Mouse (Mus musculus) gastrocnemius, postnatal 36 days (tissue): ENCODE measurements at regions not wholly inside any gene's neighbourhood (a gene's known extent, or its start where the extent isn't known, plus 50 kb on each side); places are given as distances from the start of the nearest gene placed in this dataset.

Experiments used
- DNase-seq, 2 experiments: peaks; one replicate each; pipeline ENCODE4 v3.0.0; 2022
- intact Hi-C: fragments of 180-260 bp; cut with DNase I; formaldehyde crosslinking; loops from one replicate; pipeline ENCODE4 v1.15.1; 2025

DNA sequence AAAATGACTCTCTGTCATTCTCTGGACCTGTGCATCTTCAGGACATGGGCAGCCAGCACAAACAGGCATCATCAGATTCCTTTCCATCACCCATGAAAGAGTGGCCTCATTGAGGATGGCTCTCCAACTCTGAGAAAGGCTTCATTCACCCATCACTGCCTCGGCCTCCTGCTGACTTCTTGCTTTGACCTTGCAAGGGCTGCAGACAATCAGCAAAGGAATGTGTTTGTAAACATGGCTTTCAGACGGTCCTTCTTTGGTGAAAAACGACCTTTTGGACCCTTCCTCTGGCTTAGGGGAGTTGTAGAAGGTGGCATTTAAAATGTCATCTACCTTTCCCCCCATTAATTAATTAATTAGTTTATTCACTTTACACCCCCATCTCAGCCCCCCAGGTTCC, 134.3 kb downstream of the Moxd1 start:
- no peak for DNase-seq
- intact Hi-C loops: no loop called here

DNA sequence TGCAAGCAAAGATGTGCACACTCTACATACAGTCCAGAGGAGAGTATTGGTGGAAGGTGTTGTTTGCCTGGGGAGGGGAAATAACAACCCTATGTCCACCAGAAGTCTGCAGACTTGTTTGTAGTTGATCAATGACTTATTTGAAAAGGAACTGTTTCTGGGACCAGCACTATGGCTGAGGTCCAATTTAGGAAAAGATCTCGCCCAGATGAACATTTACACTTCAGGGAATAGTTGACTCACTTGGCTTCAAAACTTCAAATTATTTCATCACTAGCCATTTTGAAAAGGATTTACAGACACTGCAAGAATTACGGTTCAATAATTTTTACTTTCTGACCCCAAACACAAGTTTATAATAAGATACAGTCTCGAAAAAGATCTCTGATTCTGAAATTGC, 138.1 kb downstream of the Moxd1 start:
- intact Hi-C loops: no loop called here

DNA sequence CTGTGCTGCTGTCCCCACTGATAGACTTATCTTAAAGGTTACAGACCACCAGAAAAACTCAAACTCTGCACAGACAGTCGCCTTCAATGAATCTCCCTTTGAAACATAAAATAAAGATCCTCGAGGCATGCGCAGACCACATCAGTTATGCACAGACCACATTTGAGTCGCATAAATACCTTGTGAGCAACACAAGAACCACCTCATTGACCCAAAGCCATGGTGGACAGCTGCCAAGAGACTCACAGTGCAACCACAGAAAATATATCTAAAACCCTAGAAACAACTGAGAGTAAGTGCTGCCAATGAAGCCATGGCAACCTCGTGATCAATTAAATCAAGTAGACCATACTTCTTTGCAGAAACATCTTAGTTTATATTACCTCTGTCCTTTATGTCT, 142.1 kb downstream of the Moxd1 start:
- intact Hi-C loops: no loop called here
- DNase-seq: no peak

More for the DNA sequence above, 138.1 kb downstream of the Moxd1 start:
- DNase-seq: no peak

DNA sequence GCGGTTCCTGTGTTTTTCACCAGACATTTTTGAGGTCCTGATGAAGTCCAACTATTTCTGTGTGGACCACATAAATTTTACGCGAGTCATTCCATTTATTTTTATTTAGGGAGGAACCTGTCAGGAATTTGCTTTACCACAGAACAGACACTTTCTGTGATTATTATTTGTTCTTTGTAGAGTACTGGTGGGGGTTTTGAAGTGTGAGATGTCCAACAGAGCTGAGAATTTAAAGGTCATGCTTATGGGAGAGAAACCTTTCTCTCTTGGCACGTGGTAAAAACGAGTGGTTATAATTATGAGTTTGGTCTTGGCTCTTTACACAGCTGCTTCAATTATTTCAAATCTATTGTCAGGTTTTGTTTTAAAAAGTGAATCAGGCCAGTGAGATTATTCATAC, 143.7 kb downstream of the Moxd1 start:
- no peak for DNase-seq
- intact Hi-C loops: no loop called here

DNA sequence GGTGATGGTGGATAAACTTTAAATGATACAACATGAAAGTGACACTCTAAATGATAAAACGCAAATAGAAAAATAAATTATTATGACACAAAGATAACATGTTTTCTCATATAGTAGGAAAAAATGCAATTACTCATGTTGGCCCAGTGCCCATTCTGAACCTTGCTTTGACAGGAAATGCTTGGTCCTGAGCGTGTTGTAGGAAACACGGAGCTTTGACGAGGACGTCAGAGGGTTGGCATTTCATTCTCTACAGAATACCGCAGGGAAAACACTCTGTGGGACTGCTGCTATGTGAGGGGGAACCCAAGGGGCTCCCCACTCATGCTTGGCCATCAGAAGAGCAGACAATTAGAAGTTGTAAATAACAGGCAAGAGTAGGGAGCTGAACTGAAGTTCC, 150.6 kb downstream of the Moxd1 start:
- intact Hi-C loops: no loop called here

DNA sequence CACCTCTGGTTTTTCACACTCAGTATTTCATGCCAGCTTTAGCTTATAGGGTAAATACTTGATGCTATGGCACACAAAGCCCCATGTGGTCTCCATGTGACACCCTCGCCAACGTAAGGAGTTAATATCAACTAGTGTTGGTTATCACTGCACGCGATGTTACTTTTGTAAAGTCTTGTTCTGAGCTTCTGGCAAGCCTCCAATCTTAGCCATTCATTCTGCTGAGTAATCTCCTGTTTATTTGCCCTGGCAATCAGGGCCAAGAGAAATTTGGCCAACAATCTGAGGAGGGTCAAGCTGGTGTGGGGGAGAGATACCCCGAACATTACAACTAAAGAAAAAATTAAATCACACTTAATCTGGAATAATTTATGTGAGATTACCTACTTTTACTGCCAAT, 156.0 kb downstream of the Moxd1 start:
- no peak for DNase-seq
- intact Hi-C loops: no loop called here

More for the DNA sequence above, 150.6 kb downstream of the Moxd1 start:
- DNase-seq: no peak

DNA sequence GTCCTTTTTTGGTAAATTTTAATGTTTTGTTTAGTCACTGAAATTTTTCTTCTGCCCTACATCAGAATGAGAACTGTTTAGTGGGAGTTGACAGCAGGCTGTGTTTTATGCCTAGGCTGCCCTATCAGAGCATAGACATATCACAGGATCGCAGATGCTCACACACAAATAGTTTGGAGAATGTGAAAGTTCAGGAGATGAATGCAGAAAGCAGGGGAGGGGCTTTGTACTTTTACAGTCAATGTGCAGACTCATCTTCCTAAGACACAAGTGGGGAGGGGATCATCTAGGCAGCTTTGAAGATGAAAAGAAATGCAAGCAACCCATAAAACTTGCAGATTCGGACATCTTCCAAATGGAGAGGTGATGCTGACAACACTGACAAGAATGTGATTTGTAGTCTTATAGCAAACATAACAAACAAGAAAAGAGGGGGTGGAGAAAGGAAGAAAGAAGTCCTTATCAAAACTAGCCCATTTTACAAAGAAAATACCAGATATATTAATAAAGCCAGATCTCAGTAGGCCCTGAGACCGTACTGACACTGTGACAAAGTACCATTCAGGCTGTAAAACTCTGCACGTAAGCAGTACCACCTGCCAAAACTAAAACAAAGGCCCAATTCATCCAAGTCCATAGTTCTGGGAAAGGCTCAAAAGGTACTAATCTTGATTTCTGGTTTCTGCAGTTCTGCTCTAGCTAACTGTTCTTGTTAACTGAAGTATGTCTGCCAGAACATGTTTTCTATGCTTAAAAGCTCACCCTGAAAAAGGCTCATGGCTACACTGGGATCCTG, 157.4 kb downstream of the Moxd1 start:
- no peak for DNase-seq
- intact Hi-C loops: no loop called here

DNA sequence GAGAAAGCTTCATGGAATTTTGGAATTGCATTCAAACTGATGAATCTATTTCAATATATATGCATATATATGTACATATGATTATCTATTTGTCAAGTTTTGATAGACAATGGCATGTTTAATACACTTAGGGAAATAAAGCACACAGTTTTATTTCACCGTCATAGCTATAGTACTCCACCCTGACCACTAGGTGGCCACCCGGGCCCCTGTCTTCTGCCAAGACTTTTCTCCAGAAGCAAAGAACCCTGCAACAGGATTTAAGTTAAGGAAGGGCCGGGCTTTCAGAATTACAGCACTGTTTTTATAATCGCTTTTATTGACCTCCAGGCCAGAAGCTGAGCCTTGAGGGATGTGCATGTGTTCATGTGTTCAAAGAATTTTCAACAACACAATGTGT, 158.6 kb downstream of the Moxd1 start:
- peak in 1 of 2 experiments; percentile 39 for DNase-seq
- intact Hi-C loops: loop anchor here (2.0 kb wide), 2 partner anchors 209 to 245 kb away; no protein-coding TSS in a partner anchor

DNA sequence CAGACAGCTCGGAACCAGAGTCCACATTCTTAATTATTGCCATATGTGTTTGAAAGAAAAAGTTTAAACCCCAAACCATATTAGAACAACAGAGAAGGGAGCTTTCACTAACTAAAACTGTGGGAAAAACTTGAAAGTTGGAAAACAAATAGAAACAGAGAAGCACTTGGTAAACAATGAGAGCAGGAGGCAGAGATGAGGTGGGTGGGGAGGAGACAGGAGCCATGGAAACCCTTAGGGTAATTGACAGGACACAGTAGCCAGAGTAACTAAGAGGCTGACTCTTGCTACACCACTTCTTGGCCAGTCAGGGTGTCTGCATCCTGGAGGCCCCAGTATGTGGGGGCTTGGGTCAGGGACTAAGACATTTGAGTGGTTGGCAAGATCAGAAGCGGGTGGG, 160.7 kb downstream of the Moxd1 start:
- DNase-seq: no peak
- intact Hi-C loops: no loop called here

DNA sequence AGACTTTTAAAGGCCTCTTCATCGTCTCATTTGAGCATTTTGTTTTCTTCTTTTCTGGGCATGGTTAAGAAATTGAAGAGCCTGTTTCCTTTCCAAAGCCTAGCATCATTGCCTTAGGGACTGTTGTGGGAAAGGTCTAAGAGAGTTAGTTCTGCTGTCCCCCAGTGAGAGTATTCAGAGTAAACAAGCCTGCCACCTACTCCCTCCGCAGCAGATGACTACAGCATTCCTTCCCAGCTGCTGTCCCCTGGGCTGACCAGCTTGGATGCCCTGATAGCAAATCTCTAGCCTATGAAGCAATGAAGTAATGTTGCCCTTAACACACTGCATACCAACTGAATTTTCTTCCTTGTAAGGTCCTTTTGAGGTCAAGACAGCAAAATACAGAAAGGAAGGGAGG, 164.9 kb downstream of the Moxd1 start:
- DNase-seq: peak in 1 of 2 experiments; percentile 22
- intact Hi-C loops: no loop called here

DNA sequence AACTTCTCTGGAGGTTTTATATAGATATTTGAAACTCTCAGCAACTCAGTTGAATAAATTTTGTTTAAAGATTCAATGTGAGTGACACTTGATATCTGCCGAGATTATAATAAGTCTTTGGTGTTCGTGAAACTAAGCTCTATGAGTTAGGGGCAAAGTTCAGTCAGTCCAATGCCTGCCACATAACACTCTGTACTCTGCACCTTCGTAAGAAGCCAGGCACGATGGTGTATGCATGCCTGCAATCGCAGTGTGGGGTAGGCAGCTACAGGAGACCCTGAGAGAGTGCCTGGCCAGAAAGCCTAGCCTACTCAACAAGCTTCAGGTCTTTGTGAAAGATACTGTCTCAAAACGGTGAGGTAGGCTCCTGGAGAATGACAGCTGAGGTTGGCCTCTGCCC, 167.7 kb downstream of the Moxd1 start:
- no peak for DNase-seq
- intact Hi-C loops: no loop called here

DNA sequence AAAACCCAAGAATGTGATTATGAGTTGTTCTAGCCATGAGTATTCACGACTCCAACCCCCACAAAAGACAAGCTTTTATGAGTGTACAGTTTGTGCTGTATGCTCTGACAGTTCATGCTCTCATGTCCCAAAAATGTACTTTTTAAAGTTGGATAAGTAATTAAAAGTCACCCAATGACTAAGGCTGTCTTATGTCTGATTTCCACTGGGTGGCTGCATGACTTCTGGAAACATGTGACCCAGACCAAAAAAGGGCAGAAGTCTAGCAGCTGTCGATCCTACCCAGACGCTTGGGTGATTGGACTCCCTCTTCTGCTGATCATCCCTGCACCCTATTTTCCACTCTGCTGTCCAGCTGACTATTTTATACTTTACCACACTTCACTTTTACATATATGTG, 168.7 kb downstream of the Moxd1 start:
- intact Hi-C loops: no loop called here
- DNase-seq: no peak

DNA sequence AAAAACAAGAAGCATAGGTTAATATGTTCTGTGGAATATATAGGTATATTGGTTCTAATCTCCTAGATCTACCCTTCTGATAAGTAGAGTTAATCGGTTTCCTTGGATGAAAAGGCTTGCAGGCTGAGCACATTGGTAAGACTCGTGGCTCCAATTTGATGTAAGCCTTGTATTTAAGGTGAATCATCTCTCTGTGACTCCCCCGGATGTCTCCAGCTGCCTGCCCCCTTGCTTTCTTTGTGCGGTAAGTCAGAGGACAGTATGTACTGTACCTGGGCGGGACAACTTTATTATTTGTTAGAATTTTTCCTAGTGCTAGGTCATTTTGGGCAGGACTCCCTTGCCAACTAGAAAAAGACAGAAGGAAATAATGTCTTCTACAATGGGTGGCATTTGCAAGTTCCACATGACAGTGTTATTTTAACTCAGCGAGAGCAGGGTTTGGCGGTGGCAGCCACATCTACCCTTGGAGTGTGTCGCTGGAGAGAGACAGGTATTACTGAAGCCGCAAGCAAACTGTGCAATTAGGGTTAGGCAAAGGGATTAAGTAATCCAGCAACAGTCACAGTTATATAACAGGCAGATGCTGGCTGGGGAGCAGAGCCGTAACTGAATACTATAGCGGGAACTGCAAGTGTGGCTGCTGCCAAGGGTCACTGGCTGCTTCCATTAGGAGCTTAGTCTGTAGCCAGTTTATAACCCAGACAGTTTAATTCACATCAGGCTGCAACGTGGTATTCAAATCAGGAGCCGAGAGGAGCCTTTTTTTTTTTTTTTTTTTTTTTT, 172.9 kb downstream of the Moxd1 start:
- DNase-seq: peak; percentile 63 to 81
- intact Hi-C loops: no loop called here

DNA sequence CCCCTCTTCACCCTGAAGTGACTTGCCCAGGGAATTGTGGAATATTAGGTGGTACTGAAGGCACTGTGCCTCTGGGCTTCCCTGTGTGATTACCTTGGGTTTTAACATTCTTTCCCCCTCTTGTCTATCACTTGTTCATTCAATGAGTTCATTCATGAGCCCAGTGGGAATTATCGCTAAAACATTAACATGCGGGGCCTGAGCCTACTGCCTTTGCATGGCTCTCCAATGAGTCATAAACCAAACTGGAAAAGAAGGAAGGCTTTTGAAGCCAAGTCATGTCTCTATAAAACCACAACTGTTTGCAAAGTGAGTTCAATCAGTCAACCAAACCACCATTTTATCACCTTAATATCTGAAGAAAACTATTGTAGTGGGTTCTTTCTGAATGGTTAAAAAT, 173.8 kb downstream of the Moxd1 start:
- DNase-seq: no peak
- intact Hi-C loops: no loop called here

DNA sequence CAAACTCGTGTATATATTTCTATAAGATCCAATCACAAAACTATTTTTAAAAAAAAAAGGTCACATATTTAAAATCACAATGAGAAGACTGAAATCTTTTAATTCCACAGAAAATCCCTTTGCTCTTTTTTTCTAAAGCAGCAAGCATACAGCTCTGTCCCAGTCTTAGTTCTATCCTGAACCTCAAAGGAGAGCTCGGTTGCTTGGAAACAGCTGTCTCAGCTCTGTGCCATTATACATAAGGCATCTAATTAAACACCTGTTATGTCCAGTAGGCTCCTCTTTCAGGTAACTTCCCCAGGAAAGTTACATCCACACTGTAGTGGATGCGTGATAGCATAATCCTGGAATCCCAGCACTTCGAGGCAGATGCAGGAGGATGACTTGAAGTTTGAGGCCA, 181.5 kb downstream of the Moxd1 start:
- intact Hi-C loops: no loop called here
- DNase-seq: no peak

DNA sequence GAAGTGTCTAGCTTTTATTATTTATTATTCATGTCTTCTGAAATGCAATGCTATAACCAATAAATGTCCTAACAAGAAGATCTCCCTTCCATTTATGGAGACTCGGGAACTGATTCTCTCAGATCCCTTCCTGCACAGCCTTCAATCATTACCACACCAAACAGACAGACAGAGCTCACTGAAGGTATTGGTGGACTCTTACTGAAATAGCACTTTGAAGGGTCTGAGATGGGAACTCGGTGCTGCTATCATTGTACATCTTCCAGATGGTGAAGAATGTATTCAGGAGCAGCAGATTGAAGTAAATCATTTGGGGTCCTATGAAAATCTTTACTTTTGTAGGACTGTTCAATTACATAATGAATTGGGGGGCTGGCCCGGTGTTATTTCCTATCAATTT, 183.6 kb downstream of the Moxd1 start:
- no peak for DNase-seq
- intact Hi-C loops: no loop called here

DNA sequence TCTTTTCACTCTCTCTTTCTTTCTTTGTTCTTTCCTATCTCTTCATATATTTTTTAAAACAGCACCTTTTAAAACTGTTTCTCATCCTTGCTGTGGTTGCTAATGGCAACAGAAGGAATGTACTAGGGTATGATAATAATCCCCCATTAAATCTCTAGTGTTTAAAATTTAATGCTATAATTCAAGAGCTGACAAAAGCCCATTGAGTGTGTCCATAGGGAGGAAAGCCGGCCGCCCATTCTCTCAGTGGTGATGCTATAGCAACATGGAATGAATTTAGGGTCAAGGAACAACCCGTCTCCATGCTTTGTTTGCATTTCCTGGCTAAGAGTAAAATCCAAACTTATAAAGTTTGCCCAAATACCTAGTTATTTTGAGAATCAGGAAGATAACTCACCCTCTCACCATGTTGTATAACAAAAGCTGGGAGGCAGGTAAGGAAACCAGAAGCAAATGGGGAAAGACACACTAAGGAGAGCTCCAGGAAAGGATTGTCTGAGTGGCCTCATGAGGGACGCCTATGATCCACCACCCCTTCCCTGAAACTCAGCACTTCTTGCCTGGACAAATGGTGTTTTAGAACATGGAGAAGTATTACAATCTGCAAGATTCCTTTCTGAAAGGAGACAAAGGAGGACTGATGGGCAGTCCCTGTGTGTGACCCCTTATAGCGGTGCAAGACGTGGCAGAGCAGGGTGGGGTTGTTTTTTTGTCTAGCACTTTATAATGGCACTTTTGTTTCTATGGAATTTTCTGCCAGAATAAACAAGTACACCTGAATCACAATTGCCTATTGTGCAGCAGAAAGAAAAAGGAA, 184.3 kb downstream of the Moxd1 start:
- intact Hi-C loops: no loop called here
- DNase-seq: no peak

DNA sequence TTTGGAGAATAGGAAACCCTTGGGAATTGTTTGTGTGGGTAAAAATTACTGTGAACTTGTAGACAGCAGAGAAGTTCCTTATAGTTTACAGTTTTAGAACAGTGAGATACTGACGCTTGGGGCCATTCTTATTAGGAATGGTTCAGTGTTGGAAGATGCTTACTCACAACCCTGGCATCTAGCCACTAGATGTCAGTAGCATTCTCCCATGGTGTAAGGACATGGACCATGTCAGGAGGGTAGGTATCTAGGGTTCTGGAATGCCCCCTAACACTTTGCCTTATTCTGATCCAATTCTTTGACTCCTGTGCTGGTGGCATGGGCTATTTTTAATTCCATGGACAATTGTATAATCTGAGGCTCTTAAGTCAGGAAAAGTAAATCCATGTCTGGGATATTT, 185.3 kb upstream of the Ccn2 start:
- DNase-seq: no peak
- intact Hi-C loops: no loop called here

DNA sequence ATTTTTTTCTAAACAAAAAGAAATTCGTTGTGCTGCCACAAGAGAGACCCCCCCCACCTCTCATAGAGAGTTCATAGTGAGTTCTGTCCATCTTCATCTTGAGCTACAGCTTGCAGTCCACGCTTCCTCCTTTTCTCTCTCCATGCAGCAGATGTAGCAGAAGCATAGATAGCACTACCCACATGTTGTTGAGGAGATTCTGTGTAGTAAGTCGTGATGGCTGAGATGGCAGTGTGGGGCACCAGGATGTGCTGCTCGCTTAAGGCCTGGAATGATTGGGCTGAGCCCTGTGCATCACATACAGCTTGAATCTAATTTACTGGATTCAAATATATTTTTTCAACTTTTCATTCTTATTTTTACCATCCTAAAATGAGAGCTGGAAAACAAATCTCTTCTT, 184.4 kb upstream of the Ccn2 start:
- intact Hi-C loops: no loop called here
- no peak for DNase-seq

DNA sequence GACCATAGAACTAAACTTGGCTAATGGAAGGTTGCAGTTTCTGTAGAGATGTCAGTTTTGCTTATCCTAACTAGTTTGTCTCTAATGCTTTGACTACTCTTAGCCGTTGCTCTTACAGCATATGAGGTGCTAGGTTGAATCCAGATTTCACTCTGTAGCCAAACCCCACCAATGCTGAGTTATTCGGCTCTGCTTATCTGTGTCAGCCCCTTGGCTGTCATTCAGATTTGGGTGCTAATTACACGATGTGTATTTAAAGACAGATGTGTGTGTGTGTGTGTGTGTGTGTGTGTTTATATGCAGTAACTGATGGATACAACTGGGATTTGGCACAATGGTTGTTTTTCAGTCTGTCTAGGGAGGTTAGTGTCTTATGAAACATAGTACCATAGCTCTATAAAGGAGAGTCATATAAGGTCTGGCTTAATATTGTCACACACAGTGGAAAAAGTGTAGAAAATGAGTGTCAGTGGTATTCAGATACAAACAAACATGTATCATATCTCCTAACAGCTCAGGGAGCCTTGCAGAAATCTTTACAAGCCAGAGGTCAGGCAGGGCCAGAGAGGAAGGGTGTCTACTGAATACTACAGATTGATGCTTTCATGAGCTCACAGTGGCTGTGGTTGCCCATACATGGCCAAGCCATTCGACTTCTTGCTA, 172.6 kb upstream of the Ccn2 start:
- no peak for DNase-seq
- intact Hi-C loops: no loop called here
